Mouse (Mus musculus): ENCODE data around the gene Ina. TPM values are rescaled to one million over a fixed set of nuclear protein-coding genes. Genes with fewer than 3 reads are reported as not detected.
"Not testable (repeated sequence)": the region's sequence is repeated elsewhere in the genome, so short reads cannot be mapped to it uniquely, and the experiment has no call there.

The Ina gene
- polyA plus RNA-seq, 1 experiment, result not detected

DNA sequence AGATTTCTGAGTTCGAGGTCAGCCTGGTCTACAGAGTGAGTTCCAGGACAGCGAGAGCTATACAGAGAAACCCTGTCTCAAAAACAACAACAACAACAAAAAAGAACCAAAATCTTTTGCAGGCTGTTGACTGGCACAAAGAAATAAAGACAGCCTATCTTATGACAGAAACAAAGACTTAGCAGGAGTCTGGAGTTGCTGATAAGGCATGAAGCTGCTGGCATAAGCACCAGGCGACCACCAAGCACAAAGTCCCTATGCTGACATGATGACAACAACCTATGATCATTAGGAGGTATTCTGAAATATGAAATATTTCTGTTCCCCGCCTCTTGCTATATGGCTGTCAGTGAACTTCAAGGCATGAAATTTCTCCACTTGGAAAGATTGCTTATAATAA is 15.5 kb upstream of the Ina start:
- H3K27ac ChIP-seq (ENCODE audit: control insufficient read depth, insufficient read depth, low read depth, low read length, poor library complexity), result no peak overlapping the region
- 62% methylated on average over 4 of the region's 4 CpGs for WGBS

DNA sequence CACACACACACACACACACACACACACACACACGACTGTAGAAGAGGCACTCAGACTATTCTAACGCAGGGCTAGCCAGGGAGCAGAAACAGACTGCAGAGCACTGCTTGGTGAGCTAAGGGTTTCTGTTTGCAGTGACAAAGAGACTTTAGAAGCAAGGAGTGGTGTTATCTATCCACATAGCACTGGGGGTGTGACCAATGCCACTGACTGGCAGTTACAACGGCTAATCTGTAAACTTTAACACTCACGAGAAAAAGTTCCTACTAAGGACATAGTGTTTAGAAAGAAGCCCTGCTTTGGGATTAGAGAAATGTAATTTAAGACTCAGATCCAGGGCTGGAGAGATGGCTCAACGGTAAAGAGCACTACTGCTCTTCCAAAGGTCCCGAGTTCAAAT is 14.7 kb upstream of the Ina start:
- Histone ChIP-seq H3K27ac (ENCODE audit: control insufficient read depth, insufficient read depth, low read depth, low read length, poor library complexity) (no peak overlapping the region; the same call in 1 of the 2 replicates), H3K4me1 (ENCODE audit: control insufficient read depth, insufficient read depth, low read length) (no peaks in the 10 kb centered on the region; the same call in 1 of the 2 replicates), H3K4me3 (replicated peaks; ENCODE audit: control insufficient read depth, low read depth, low read length) (no peak overlapping the region)
- 64% methylated on average over 6 of the region's 6 CpGs for WGBS
- TF ChIP-seq CTCF (IDR thresholded peaks at IDR 0.05; ENCODE audit: control insufficient read depth, insufficient read depth, low read length) (no peak), POLR2A (IDR thresholded peaks at IDR 0.05; ENCODE audit: borderline replicate concordance, control insufficient read depth, low read depth, low read length) (no peak)

More for the DNA sequence above, 15.5 kb upstream of the Ina start:
- H3K4me3 ChIP-seq (replicated peaks; ENCODE audit: control insufficient read depth, low read depth, low read length), result no peak overlapping the region
- TF ChIP-seq CTCF (IDR thresholded peaks at IDR 0.05; ENCODE audit: control insufficient read depth, insufficient read depth, low read length), result no peak
- TF ChIP-seq POLR2A (IDR thresholded peaks at IDR 0.05; ENCODE audit: borderline replicate concordance, control insufficient read depth, low read depth, low read length), result no peak
- no peaks in the 10 kb centered on the region; the same call in 1 of the 2 replicates for H3K4me1 ChIP-seq (ENCODE audit: control insufficient read depth, insufficient read depth, low read length)

DNA sequence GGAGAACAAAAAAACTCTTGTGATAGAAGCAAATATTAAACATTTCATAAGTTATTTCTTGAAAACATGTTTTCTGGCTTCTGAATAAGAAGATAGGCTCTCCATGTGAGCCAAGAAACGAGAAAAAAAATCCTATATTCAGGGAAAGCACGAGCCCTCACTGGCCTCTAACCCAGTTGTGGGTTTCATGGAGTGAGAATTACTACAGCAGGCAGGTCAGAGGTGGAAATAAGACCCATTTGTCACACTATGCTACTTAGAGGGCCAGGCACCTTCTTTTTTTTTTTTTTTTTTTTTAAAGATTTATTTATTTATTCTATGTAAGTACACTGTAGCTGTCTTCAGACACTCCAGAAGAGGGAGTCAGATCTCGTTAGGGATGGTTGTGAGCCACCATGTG is 14.1 kb upstream of the Ina start:
- WGBS, result 73% methylated on average over 3 of the region's 3 CpGs
- H3K4me1 ChIP-seq (ENCODE audit: control insufficient read depth, insufficient read depth, low read length); H3K27ac ChIP-seq (ENCODE audit: control insufficient read depth, insufficient read depth, low read depth, low read length, poor library complexity); H3K4me3 ChIP-seq (replicated peaks; ENCODE audit: control insufficient read depth, low read depth, low read length): not testable (repeated sequence)

DNA sequence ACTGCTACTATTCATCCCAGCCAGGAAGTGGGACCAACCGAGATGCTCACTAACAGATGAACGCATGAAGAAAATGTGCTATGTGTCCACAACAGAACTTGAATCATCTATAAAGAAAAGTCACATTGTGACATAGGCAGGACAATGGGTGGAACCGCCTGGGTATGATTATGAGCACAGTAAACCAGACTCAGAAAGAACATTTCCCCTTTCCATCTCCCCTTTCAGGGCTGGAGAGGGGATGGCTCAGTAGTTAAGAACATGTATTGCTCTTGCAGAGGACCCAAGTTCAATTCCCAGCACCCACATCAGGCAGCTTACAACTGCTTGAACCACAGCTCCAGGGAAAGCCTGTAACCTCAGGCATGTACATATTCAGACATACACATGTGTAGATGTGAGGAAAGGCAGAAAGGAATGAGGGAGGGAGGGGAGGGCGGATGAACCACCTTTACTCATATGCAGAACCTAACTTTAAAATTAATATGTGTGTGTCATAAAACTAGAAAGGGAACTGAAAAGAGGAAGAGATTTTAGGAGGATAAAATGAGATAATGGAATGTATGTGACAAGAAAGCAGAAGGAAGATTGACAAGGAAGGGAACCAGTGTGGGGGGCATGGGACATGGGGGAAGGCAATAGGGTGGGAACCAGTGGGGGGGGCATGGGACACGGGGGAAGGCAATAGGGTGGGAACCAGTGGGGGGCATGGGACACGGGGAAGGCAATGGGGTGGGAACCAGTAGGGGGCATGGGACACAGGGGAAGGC is 10.6 kb upstream of the Ina start:
- H3K4me3 ChIP-seq (replicated peaks; ENCODE audit: control insufficient read depth, low read depth, low read length), result no peak overlapping the region
- no peak for TF ChIP-seq CTCF (IDR thresholded peaks at IDR 0.05; ENCODE audit: control insufficient read depth, insufficient read depth, low read length)
- no peak for TF ChIP-seq POLR2A (IDR thresholded peaks at IDR 0.05; ENCODE audit: borderline replicate concordance, control insufficient read depth, low read depth, low read length)
- H3K27ac ChIP-seq (ENCODE audit: control insufficient read depth, insufficient read depth, low read depth, low read length, poor library complexity), result no peak overlapping the region
- WGBS, result 42% methylated on average over 6 of the region's 6 CpGs
- no peaks in the 10 kb centered on the region; the same call in 1 of the 2 replicates for H3K4me1 ChIP-seq (ENCODE audit: control insufficient read depth, insufficient read depth, low read length)

DNA sequence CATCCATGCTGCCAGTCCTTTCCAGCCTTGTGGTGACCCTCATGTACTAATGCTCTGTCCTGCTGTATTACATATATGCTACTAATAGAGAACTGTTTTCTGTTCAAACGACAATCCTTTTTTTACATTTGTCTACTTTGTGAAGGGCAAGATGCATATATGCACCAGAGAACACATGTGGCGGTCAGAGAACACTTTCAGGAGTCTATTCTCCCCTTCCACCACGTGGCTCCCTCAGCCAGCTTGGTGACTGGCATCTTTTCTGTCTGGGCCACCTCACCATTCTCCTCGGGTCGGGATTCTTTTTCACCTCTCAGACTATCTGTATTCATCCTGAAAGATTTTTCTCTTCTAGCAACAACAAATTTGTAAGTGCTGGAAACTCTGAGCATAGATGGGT is 8.6 kb upstream of the Ina start:
- WGBS, result 48% methylated on average over 5 of the region's 5 CpGs
- Histone ChIP-seq H3K4me1 (ENCODE audit: control insufficient read depth, insufficient read depth, low read length) (peaks cover 1% of the 10 kb centered on the region), H3K4me3 (replicated peaks; ENCODE audit: control insufficient read depth, low read depth, low read length) (no peak overlapping the region), H3K27ac (ENCODE audit: control insufficient read depth, insufficient read depth, low read depth, low read length, poor library complexity) (no peak overlapping the region)
- TF ChIP-seq POLR2A (IDR thresholded peaks at IDR 0.05; ENCODE audit: borderline replicate concordance, control insufficient read depth, low read depth, low read length) (no peak), CTCF (IDR thresholded peaks at IDR 0.05; ENCODE audit: control insufficient read depth, insufficient read depth, low read length) (no peak)

DNA sequence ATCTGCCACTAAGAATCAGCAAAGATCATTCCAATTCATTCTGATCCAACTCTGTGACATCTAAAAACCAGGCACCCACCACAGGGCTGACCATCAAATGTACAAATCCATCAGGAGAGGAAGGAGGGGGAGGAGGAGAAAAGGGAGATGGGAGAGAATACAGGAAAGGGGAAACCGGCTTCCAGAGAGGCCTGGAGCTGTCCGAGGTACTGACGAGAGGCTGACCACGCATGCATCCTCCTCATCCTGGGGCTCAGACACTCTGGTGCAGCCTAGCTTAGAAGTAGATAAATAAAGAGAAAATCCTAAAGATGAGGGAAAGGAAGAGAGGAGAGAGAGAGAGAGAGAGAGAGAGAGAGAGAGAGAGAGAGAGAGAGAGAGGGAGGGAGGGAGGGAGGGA is 8.2 kb upstream of the Ina start:
- Histone ChIP-seq H3K27ac (ENCODE audit: control insufficient read depth, insufficient read depth, low read depth, low read length, poor library complexity) (no peak overlapping the region), H3K4me3 (replicated peaks; ENCODE audit: control insufficient read depth, low read depth, low read length) (no peak overlapping the region), H3K4me1 (ENCODE audit: control insufficient read depth, insufficient read depth, low read length) (peaks cover 1% of the 10 kb centered on the region)
- TF ChIP-seq CTCF (IDR thresholded peaks at IDR 0.05; ENCODE audit: control insufficient read depth, insufficient read depth, low read length), result no peak
- TF ChIP-seq POLR2A (IDR thresholded peaks at IDR 0.05; ENCODE audit: borderline replicate concordance, control insufficient read depth, low read depth, low read length), result no peak
- WGBS, result 2% methylated on average over 4 of the region's 4 CpGs

DNA sequence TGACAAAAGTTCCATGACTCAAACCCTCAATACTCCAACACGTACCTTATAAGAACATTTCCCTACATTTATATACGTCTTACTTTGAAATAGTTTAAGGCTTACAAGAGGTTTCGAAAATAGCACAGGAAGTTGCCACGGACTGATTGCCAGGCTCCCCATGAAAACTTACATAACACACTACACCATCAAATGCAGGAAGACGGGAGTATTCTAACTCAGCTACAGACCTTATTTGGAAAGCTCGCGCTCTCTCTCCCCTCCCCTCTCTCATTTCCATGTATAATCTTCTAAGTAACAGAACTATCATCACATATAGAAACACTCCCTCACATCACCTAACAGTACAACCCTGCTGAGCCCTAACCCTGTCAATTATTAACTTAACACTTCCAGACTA is 5.1 kb upstream of the Ina start:
- 36% methylated on average over 7 of the region's 7 CpGs for WGBS
- Histone ChIP-seq H3K4me3 (replicated peaks; ENCODE audit: control insufficient read depth, low read depth, low read length) (no peak overlapping the region), H3K27ac (ENCODE audit: control insufficient read depth, insufficient read depth, low read depth, low read length, poor library complexity) (no peak overlapping the region), H3K4me1 (ENCODE audit: control insufficient read depth, insufficient read depth, low read length) (peaks cover 1% of the 10 kb centered on the region)
- TF ChIP-seq POLR2A (IDR thresholded peaks at IDR 0.05; ENCODE audit: borderline replicate concordance, control insufficient read depth, low read depth, low read length) (no peak), CTCF (IDR thresholded peaks at IDR 0.05; ENCODE audit: control insufficient read depth, insufficient read depth, low read length) (no peak)

DNA sequence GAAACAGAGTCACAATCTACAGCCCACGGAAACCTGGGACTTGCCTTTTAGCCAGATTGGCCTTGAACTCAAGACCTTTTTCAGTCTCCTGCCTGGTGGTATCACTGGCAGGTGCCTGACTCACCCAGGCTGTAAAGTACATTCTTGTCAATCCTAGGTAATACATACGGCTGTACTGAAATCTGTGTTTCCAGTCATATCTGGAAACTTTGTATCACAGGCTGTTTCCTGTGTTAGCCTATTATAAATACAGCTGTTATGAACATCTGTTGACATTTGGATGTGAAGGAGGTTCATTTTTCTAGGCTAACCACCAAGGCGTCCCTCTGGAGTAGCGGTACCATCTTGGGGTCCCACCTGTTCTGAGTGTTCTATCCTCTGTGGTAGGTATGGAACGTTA is 4.6 kb upstream of the Ina start:
- no peak overlapping the region for H3K4me3 ChIP-seq (replicated peaks; ENCODE audit: control insufficient read depth, low read depth, low read length)
- 74% methylated on average over 5 of the region's 5 CpGs for WGBS
- no peak overlapping the region for H3K27ac ChIP-seq (ENCODE audit: control insufficient read depth, insufficient read depth, low read depth, low read length, poor library complexity)
- H3K4me1 ChIP-seq (ENCODE audit: control insufficient read depth, insufficient read depth, low read length), result peaks cover 1% of the 10 kb centered on the region
- no peak for TF ChIP-seq CTCF (IDR thresholded peaks at IDR 0.05; ENCODE audit: control insufficient read depth, insufficient read depth, low read length)
- no peak for TF ChIP-seq POLR2A (IDR thresholded peaks at IDR 0.05; ENCODE audit: borderline replicate concordance, control insufficient read depth, low read depth, low read length)

All from bone marrow, adult 2 months (tissue).